Mouse (Mus musculus) adipocyte (in vitro differentiated cells): ENCODE measurements at regions not wholly inside any gene's neighbourhood (a gene's known extent, or its start where the extent isn't known, plus 50 kb on each side); places are given as distances from the start of the nearest gene placed in this dataset.
A peak's percentile ranks its signal among the peaks of the same experiment; 100 is the strongest.

Experiments used
- DNase-seq: peaks from one replicate; pipeline ENCODE4 v3.0.0-alpha.2; 2016; ENCODE audit warnings: low spot score

DNA sequence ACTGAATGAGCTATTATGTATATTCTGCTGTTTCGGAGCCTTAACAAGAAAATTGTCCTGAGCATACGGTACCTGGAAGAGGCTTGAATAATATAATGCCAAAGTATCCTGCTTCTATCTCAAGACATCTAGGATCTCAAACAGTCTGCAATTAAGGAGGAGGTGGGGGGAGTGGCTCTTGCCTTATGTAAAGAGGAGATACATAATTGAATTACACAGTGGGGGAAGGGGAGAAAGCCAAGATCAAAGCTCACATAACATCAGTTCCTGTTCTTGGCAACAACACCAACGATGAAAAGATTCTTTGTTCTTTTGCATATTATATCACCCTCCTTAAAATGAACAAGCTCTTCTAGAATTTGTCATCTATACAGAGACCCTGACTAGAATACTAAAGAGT is 512.4 kb upstream of the Zeb2 start:
- no peak for DNase-seq

DNA sequence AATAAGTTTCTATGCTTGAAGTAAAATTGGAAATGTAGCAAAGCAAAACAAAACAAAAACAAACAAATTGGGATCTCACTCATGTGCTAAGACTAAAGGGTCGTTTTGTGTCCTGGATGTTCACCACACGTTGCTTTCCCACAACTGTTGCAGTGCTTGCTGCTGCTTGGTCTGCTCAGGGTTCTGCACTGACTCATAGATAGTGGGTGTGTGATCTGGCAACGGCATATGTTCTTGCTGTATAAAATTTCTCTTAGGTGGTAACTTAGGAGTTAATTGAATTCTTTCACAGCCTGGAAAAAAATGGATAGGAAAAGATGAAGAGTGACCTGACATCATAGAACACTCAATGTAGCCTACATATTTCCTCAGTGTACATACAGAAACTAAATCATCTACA is 505.9 kb upstream of the Zeb2 start:
- DNase-seq = no peak

DNA sequence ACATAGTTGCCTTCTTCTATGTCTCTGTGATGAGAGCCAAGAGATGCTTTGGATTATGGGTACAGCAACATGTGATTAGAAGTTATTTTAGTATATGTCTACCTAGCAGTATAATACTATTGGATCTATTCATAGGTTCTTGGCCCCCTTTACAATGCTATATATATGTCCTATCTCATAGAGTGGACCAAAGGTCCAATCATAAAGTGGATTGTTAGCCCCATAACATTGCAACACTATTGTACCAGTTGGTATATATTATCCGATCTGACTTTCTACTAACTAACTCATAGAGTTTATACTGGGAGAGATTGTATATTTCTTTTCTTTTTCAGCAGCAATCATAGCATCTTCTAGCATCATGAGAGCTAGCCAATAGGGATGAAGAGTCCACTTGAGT is 491.7 kb upstream of the Zeb2 start:
- no peak for DNase-seq

DNA sequence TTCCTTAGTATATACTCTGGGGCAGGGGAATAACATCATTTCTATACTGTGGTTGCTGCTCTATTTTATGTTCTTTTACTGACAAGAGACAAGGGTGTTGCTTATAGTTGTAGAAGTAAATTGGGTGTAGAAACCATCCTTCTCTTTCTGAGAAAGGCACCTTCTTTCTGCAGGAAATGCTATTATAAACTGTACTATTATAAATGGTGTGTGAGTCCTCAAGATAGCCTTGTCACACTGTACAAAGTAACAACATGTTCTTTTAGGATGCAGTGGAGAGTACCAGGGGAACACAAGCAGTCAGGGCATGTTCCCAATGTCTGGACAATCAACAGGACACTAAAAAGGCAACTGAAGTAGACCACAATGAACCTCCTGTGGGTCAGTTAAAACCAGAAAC is 490.2 kb upstream of the Zeb2 start:
- DNase-seq = no peak

DNA sequence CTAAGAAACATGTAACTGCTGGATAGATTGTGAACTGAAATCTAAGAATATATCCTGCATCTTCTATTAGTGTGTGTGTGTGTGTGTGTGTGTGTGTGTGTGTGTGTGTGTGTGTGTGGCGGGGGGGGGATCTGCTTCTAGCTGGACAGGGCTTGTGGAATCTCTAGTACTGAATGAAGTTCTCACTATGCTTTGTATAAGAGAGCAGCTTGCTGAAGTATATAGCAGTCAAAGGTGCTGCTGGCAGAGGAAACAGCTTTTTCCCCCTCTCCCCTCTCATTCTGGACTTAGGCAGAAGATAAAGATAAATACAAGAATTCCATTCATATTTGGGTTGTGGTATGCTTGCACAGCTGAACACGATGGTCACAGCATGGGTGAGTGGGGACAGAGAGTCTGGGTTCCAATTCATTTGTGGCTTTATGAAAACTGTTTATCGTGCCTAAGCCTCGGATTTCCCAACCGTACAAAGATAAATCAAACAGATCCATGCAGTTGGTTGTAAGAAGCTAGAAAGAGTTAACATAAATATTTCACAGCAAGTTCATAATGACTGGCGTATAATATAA is 484.2 kb upstream of the Zeb2 start:
- DNase-seq = no peak

DNA sequence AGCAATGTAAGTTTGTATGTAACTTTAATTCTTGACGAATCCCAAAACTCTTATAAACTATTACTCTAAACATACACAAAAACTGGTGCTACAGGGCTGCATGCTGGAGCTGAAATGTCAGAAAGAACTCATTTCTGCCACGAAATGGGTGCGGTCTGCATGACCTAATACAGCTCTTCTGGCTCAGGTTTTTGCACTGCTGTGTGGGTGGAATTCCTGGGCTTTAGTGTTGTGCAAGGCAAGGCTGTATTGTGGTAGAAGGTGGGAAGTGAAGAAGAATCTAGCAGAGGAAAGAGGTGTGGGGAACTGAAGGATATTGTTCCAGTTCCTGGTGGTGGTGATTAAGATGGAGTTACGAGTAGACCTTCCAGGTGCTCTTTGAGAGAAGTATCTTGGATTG is 476.6 kb upstream of the Zeb2 start:
- DNase-seq = peak; percentile 54

DNA sequence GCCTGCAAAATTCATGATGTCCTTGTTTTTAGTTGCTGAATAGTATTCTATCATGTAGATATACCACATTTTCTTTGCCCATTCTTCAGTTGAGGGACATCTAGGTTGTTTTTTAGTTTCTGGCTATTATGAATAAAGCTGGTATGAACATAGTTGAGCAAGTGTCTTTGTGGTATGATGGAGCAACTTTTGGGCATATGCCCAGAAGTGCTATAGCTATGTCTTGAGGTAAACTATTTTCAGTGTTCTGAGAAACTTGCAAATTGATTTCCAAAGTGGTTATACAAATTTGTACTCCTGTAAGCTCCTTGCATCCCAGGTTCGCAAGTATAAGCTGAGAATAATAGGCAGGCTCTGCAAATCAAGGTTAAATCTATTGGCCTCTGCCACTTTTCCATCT is 473.8 kb upstream of the Zeb2 start:
- DNase-seq = peak; percentile 55

DNA sequence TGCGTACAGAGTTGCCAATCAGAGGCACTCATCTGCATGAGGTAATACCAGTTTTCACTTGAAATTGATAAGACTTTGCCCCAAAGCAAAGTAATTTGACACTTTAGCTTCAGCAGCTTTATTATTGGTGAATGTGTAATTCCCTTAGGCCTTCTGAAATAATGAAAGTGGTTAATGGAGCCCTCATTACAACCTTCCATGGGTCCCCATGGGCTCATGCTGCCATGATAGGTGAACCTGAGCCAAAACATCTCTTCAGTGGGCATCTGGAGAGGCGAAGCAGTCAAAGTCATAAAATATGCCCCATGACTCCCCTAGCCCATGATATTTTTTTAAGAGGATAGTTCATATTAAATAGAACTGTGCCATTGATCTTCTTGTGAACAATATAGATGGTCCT is 471.1 kb upstream of the Zeb2 start:
- no peak for DNase-seq

DNA sequence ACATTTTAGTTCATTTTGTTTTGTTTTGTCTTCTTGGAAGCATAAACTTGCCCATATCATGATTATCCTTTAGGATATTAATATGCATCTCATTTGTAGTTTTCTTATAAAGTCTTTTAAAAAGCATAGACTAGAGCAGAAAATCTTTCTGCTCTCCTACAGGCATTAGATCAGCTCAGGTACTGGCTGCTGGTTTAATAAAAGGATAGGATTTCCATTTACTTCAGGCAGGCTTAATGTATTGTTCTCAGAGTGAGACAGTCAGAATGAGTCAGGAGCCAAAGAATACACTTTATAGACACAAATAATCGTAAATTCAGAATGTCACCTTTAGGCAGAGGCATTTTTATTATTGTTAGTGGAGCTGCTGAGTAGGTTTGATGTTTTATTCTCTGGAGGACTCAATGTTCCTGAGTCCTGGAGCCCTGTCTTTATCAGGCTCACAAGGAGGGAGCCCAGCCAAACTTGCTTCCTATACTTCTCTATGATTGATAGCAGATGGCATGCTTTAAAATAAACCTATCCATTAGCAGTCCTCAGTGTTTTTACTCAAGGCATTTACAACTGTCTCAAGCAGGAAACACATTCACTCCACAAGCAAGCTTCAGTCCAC is 469.5 kb upstream of the Zeb2 start:
- no peak for DNase-seq

DNA sequence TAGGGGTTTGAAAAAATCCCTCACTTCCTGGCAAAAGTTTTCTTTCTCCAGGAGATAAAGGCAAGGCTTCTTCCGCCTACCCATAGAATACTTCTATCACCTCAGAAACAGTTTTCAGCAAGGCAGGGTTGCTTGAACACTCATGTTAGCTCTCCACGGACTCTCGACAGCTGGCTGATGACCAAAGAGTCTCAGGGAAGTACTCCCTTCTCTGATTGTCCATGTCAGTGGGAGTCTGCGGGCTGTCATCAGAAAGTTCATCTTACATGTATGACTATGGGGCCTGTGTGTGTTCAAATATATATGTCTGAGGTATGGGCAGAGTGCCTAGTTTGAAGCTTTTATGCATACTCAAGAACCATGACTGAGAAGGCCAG is 464.3 kb upstream of the Zeb2 start:
- no peak for DNase-seq

DNA sequence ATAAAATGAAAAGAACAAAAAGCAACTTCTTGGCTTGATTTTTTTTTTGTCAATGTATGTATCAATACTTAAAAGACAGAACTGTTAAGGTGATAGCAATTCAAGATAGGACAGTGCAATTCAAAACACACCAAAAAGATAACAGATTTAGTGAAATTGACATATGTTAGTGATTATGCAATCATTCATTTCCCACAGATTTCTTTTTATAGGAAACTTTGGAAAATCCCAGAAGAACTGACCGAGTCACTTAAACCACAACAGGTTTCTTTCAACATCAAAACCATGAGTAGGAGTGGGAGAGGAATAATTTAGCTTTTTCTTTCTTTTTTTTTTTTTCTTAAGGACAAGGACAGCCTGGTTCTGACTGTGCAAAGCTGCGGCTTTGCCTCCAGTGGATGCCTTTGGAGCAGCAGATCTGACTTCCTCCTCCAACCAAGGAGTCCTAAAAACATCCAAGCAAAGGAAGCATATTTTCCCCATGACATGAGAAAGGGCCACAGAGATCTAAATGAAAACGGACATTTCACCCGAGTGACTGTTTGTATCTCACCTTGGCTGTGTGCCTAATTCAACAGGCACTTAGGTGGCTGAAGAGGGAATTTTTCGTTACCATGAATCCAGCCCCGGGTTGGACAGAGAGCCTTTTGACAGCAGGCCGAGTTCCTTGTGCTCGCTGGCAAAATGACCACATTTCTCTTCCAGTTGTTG is 463.8 kb upstream of the Zeb2 start:
- DNase-seq = peak; percentile 75

DNA sequence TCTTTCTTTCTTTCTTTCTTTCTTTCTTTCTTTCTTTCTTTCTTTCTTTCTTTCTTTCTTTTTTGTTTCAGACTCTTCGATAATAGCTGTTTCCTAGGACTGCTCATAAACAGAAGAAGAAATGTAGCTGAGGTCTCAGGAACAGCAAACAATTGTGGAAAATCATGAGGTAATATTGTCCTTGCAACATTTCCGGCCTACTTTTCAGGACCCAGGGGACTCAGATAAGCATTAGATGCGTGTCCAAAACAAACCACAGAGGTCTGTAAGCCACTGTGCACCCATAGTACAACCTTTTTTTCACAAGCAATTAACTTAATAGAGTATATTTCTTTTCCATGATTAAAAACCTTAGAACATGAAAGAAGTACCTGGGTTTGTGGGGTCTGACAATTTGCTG is 455.7 kb upstream of the Zeb2 start:
- DNase-seq = peak; percentile 72

DNA sequence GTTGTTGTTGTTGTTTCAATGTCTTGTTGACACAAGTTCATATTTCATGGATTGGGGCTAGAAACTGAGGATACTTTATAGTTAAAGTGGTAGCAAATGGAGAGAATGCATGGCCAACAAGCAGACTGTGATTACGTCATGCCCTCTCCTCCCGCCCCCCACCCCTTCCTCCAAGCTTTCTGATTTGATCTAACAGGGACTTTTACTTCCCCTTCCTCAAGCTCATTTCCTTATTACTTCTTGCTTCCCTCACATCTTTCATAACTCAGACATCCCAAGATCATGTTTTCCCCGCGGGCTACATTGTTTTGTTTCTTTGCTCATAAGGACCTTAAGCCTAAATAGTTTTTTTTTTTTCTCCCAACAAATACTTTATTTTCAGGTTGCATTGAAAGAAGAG is 437.5 kb upstream of the Zeb2 start:
- DNase-seq = peak; percentile 17

DNA sequence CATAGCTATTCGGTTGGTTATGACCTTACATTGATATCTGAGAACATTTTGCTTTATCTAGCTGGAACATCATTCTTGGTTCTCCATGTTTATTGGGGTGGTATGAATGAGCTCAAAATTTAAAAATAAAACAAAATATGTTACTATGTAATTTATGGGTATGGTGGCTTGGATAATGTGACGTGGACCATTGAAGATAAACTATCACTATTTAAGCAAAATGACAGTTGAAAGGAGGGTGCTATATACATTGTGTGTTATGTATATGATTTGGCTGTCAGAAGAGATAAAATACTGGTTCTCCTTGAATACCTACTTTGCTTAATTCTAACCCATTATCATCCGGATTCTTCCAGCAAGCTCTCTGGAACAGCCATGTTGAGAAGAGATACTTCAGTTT is 424.2 kb upstream of the Zeb2 start:
- no peak for DNase-seq

DNA sequence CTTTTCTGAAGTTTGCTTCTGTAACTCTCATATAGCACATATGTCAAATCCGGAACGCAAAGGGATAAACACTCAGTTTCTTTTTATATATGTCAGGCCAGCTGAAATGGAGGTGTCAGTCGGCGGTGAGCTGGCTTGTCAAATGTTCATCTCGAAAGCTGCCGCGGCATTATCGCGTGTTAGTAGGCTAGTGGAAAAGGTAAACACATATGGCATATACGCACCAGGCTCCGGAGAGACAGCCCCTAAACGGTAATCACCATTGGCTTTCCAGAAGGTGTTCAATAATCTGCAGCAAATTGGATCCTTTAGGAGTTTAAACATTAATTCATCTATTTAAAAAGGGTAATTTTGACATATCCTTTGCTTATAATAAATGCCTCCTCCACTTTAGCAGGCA is 421.8 kb upstream of the Zeb2 start:
- DNase-seq = no peak

DNA sequence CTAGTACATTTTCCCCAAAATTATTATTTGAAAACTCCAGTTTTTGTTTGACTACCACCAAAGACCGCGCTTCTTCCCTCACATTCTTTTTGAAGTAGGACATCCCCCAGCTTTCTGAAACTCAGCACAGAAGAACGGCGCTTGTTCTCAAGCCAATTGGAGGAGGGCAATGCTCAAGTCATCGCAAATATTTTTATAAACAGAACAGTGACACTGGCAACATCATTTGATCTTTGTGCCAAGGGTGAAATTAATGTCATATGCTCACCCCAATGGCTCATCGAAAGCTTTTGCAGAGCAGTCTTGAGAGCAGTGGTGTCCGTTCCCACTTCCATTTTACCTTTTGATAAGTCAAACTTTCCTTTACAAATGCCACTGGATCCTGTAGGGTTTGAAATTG is 420.5 kb upstream of the Zeb2 start:
- peak; percentile 16 for DNase-seq

DNA sequence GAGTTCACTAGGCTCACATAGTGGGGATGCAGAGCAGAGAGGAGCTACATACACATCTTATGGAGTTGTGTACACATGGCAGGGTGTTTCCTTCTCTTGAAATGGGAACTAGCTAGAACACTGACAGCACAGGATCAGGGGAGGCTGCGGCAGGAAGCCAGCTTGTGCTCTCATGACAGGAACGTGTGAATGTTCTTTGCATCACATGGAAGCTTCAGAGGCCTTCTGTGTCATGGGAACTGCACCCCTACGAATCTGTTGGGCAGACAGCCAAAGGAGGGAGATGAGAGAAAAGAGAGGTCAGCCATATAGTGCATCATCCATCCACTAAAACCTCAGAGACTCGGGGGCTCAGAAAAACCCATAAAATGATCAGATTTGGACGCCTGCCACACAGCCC is 417.6 kb upstream of the Zeb2 start:
- DNase-seq = no peak

DNA sequence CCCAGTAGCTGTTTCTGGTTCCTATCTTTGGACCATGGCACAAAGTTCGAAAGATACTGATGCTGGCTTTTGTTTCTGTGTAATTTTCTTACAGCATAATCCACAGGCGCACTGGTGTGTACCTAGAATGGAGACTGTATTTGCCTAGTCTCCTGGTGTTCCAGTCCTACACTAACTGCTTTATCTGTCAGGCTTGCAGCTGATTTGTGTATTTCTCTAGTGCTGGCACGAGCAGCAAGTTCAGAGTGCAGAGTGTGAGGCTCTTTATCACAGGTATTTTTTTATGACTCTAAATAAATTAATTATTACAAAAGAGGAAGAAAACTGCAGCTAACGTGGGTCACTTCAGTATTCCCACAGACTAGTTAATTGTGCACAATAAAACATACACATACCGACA is 405.1 kb upstream of the Zeb2 start:
- DNase-seq = no peak

DNA sequence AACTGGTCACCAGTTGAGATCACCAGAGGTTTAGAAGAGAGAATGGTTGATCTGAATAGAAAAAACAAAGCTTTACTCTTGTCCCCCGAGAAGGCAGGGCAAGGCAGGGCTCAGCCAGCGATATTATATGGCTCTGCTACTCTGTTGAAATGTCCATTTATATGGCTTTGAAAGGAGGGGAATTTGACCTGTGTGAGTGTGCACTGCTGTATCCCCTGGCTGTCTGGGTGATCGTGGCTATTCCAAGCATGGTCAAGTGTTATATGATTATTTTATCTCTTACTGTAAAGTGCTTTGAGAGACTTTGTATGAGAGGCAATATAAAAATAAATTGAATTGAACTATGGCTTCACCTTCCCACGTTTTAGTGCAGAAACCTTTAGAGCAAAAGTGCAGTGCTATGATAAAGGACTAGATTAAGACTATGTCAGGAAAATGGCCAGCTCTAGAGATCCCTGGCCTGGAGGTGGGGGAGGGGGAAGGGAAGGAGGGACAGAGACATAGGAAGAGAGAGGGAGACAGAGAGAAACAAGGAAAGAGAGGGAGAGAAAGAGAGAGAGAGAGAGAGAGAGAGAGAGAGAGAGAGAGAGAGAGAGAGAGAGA is 402.5 kb upstream of the Zeb2 start:
- DNase-seq = no peak

DNA sequence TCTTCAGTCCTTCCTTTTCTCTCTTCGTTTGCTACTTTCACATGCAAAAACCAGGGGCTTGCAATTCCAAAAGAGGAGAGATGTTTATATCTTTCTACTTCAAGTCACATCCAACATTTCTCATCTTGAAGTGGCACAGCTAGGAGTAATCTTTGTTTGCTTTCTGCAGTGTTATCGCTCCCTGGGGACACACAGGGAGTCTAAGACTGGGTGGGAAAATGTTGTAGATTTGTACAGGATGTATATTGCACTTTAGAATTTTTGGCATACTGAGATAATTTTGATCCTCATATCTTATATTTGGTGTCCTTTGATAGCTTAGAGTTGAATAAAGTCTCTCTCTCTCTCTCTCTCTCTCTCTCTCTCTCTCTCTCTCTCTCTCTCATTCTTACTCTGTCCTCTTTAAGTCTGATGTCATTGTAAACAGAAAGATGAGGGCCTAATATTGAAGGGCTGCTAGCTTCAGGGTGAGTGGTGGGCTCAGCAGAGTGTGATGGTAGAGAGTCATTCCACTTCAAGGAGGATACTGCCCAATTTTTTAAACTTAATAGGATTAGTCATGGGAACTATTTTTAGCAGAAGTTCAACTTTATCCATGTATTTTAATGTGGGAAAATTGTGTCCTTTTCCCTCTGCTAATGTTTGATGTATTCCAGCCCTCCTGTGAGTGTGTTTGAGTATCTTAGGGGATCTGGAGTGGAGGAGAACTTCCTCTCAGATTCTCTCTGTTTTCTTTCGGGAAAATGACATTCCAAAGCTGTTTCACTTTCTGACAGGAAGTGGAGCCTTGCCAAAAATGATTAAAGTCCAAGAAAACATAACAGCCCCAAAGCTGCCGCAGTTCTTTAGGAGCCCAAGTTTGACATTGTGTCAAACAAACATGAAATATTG is 397.3 kb upstream of the Zeb2 start:
- DNase-seq = peak; percentile 88

DNA sequence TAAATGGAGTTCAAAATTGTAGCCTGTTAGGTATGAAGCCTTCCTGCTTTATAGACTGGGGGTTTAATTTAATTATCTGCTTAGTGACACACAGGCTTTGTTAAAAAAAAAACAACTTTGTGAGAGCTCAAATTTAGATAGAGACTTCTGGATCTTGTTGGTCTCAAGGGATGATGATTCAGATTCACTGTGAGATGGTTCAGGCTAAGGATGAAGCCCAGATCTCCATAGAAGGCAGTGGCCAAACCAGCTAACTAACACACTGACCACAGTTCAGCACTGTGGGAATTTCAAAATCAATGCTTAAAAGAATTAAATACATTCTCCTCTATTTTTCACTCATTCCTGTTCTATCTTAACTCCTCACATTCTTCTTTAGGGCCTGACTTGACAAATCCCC is 395.7 kb upstream of the Zeb2 start:
- DNase-seq = peak; percentile 43

DNA sequence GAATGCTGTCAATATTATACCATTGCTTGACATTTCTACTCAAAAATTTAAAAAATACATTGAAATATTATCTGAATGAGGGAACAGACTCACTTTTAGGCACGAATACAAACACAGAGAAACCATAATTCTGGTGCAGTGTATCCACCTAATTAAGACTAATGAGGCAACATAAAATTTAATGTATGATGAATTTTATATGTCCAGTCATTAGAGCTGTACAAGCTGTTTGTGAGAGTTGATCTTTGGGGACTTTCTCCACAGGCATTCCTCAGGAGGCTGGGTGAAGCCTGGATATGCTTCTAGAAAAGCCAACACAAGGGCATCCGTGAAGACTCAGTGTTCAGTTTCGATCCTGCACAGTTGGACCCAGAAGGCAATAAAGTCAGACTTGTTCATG is 394.6 kb upstream of the Zeb2 start:
- no peak for DNase-seq

DNA sequence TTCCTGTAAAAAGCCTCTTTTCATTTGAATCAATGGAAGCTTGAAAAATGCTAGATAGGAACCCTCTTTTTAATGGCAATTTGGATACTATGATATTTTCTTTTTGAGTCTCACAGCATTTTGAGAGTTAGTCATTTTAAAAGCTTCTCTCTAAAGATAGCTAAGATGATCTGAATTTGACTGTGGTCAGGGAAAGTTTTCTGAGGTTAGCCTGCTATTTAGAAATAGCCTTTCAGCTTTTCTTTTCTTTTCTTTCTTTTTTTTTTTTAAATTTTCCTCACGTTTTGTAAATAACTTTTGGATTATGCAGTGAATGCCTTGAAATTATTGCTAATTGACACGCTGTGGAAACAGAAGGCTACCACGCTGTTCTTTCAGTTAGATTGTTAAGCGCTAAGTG is 387.3 kb upstream of the Zeb2 start:
- no peak for DNase-seq
